19 mouse cellular contexts compared by ENCODE assay signal in the genomic region with DNA sequence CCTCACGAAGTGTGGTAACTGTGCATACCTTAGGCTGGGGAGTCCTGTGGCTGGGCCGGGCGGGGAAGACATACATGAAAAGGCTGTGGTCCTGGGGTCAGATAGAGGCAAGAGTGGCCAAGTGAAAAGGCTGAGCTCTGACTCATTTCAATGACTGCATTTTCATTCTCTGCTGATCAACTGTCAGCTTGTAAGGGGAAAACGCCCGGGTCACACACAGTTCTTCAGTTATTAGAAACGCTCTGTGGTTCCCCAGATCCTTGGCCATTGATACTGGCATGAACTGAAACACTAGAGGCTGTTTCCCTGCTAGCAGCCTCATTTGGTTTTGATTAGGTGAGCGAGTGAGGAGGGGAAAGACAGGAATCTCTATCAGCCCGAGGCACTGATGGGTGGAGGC. TPM values are rescaled to one million over a fixed set of nuclear protein-coding genes. Genes with fewer than 3 reads are reported as not detected.
DNase-seq lines count a peak whose midpoint lies in the region; ATAC-seq and TF ChIP-seq lines count a peak whose summit lies in the region.
"Had no signal": no experiment of that assay in that cellular context is flagged by ENCODE, and none has a peak within 500 bp of the region (broad histone marks: within the 10 kb centered on the region; RNA-seq: fewer than 3 reads in every experiment).

No protein-coding gene starts in this region.

- H3K4me2 ChIP-seq in hindbrain, postnatal 0 days (ENCODE audit: low read depth, low read length) = no peak overlapping the region
- H3K4me2 ChIP-seq: liver, embryonic 15.5 days; neural tube, embryonic 12.5 days; stomach, embryonic 15.5 days had no signal

- H3K27ac ChIP-seq in gastrocnemius, adult 2 months = peak overlapping the region; percentile 57
- no peak overlapping the region for H3K27ac ChIP-seq in hindbrain, embryonic 10.5 days
- no peak overlapping the region for H3K27ac ChIP-seq in hindbrain, postnatal 0 days
- peak overlapping the region; percentile 40; the same call in 1 of the 2 replicates for H3K27ac ChIP-seq in embryonic facial prominence, embryonic 10.5 days (replicated peaks)
- no peak overlapping the region for H3K27ac ChIP-seq in kidney, adult 2 months (ENCODE audit: insufficient read depth, low read depth, low read length)
- H3K27ac ChIP-seq: liver, embryonic 15.5 days; neural tube, embryonic 12.5 days; stomach, embryonic 15.5 days had no signal

- DNase-seq in gastrocnemius, adult 2 months = no peak
- DNase-seq in gastrocnemius, postnatal 36 days = no peak
- peak; percentile 8 for DNase-seq in hindbrain, embryonic 10.5 days (ENCODE audit: low spot score)
- no peak for DNase-seq in hindbrain, postnatal 0 days (ENCODE audit: low spot score)
- peak; percentile 50 for DNase-seq in embryonic facial prominence, embryonic 10.5 days (ENCODE audit: low spot score)
- DNase-seq in mesoderm, embryonic 11.5 days (ENCODE audit: low read depth, low spot score) = peak; percentile 15
- DNase-seq in kidney, adult 2 months = no peak
- DNase-seq: adrenal gland, postnatal 25 days; cerebellum, postnatal 14 days; kidney, postnatal 10 days; left cerebral cortex, postnatal 4 days; lung, postnatal 36 days; thymus, postnatal 36 days had no signal

- TF ChIP-seq POLR2A in kidney, adult 2 months (IDR thresholded peaks at IDR 0.05; ENCODE audit: low read depth, low read length) = no peak

- H3K4me1 ChIP-seq in hindbrain, embryonic 10.5 days (replicated peaks) = peaks cover 20% of the 10 kb centered on the region
- H3K4me1 ChIP-seq in hindbrain, postnatal 0 days (ENCODE audit: insufficient read depth, low read length) = no peaks in the 10 kb centered on the region
- H3K4me1 ChIP-seq in embryonic facial prominence, embryonic 10.5 days = peaks cover 28% of the 10 kb centered on the region
- no peaks in the 10 kb centered on the region for H3K4me1 ChIP-seq in kidney, adult 2 months (ENCODE audit: control insufficient read depth, insufficient read depth, low read length)
- H3K4me1 ChIP-seq: liver, embryonic 15.5 days; neural tube, embryonic 12.5 days; stomach, embryonic 15.5 days had no signal

- no peaks in the 10 kb centered on the region for H3K36me3 ChIP-seq in hindbrain, embryonic 10.5 days
- no peaks in the 10 kb centered on the region for H3K36me3 ChIP-seq in hindbrain, postnatal 0 days (ENCODE audit: insufficient read depth, low read length)
- no peaks in the 10 kb centered on the region for H3K36me3 ChIP-seq in embryonic facial prominence, embryonic 10.5 days (replicated peaks)
- H3K36me3 ChIP-seq in kidney, adult 2 months (ENCODE audit: control insufficient read depth, insufficient read depth, low read length) = no peaks in the 10 kb centered on the region
- H3K36me3 ChIP-seq: liver, embryonic 15.5 days; neural tube, embryonic 12.5 days; stomach, embryonic 15.5 days had no signal

- intact Hi-C loops in gastrocnemius, adult 2 months (cut with DNase I) = no loop called here
- intact Hi-C loops in gastrocnemius, postnatal 36 days (cut with DNase I) = no loop called here

- no peaks in the 10 kb centered on the region for H3K27me3 ChIP-seq in hindbrain, embryonic 10.5 days (ENCODE audit: insufficient read depth, poor library complexity, severe bottlenecking)
- no peaks in the 10 kb centered on the region for H3K27me3 ChIP-seq in hindbrain, postnatal 0 days (ENCODE audit: insufficient read depth, low read length)
- H3K27me3 ChIP-seq in embryonic facial prominence, embryonic 10.5 days (replicated peaks; ENCODE audit: low read depth, poor library complexity, severe bottlenecking) = no peaks in the 10 kb centered on the region
- no peaks in the 10 kb centered on the region for H3K27me3 ChIP-seq in kidney, adult 2 months (replicated peaks; ENCODE audit: control insufficient read depth, insufficient read depth, low read length)
- H3K27me3 ChIP-seq: liver, embryonic 15.5 days; neural tube, embryonic 12.5 days; stomach, embryonic 15.5 days had no signal

- TF ChIP-seq CTCF in gastrocnemius, adult 2 months (IDR thresholded peaks at IDR 0.05) = no peak
- TF ChIP-seq CTCF in hindbrain, postnatal 0 days (IDR thresholded peaks at IDR 0.05; ENCODE audit: low read depth) = no peak
- TF ChIP-seq CTCF in kidney, adult 2 months (conservative IDR thresholded peaks at IDR 0.05; ENCODE audit: insufficient read depth, insufficient read length, low read depth, low read length) = no peak

- no peak for ATAC-seq in hindbrain, postnatal 0 days
- no peak for ATAC-seq in activated CD4-positive, CD25-positive, alpha-beta regulatory T cell, adult 4 months
- ATAC-seq: inflammation-experienced regulatory T-cells, adult 6 months; midbrain, embryonic 16.5 days had no signal

- 37% methylated on average over 8 of the region's 8 CpGs for WGBS in hindbrain, embryonic 10.5 days
- WGBS in hindbrain, postnatal 0 days = 45% methylated on average over 8 of the region's 8 CpGs
- 28% methylated on average over 8 of the region's 8 CpGs for WGBS in embryonic facial prominence, embryonic 10.5 days
- 48% methylated on average over 8 of the region's 8 CpGs for WGBS in kidney, adult 2 months

- no peak overlapping the region for H3K4me3 ChIP-seq in gastrocnemius, adult 2 months
- no peak overlapping the region for H3K4me3 ChIP-seq in hindbrain, embryonic 10.5 days
- H3K4me3 ChIP-seq in hindbrain, postnatal 0 days (ENCODE audit: low read length) = no peak overlapping the region
- H3K4me3 ChIP-seq in embryonic facial prominence, embryonic 10.5 days = no peak overlapping the region
- H3K4me3 ChIP-seq in kidney, adult 2 months (ENCODE audit: insufficient read depth, low read depth, low read length) = no peak overlapping the region
- H3K4me3 ChIP-seq: liver, embryonic 15.5 days; neural tube, embryonic 12.5 days; stomach, embryonic 15.5 days had no signal

- H3K9ac ChIP-seq in hindbrain, postnatal 0 days (replicated peaks; ENCODE audit: low read length) = no peak overlapping the region
- H3K9ac ChIP-seq: liver, embryonic 15.5 days; neural tube, embryonic 12.5 days; stomach, embryonic 15.5 days had no signal

- no peaks in the 10 kb centered on the region for H3K9me3 ChIP-seq in hindbrain, embryonic 10.5 days
- no peaks in the 10 kb centered on the region for H3K9me3 ChIP-seq in hindbrain, postnatal 0 days (ENCODE audit: low read length)
- no peaks in the 10 kb centered on the region for H3K9me3 ChIP-seq in embryonic facial prominence, embryonic 10.5 days
- H3K9me3 ChIP-seq: liver, embryonic 15.5 days; neural tube, embryonic 12.5 days; stomach, embryonic 15.5 days had no signal

RNA-seq across cellular contexts. Expression of a gene that starts 33.4 kb away (rescaled TPM):
- total RNA-seq in gastrocnemius, adult 2 months (2021) = 1 to 10 TPM in 1 of 2 experiments, under 1 TPM in 1; 0.64 to 2.5 TPM
- total RNA-seq in gastrocnemius, postnatal 36 days (2021) = under 1 TPM; 0.79 TPM
- not detected in 2 replicates for polyA plus RNA-seq in hindbrain, embryonic 10.5 days (2016; fragmentation: Nextera tagmentation; extraction: Ambion mirVana)
- not detected in 2 replicates for total RNA-seq in hindbrain, postnatal 0 days (2014; rRNA removed)
- 0.06 and 0.08 TPM in 2 replicates for polyA plus RNA-seq in hindbrain, postnatal 0 days (2015; fragmentation: Nextera tagmentation; extraction: Ambion mirVana)
- 0.03 and 0.06 TPM in 2 replicates for polyA plus RNA-seq in embryonic facial prominence, embryonic 10.5 days (2016; fragmentation: Nextera tagmentation; extraction: Ambion mirVana)
- polyA plus RNA-seq in kidney, adult 2 months (2012; rRNA removed) = 0.96 and 1.6 TPM in 2 replicates
- 10 to 100 TPM; 23.8 to 26.4 TPM for polyA plus RNA-seq in activated CD4-positive, CD25-positive, alpha-beta regulatory T cell, adult 4 months (2017; shearing (Covaris generic))

Comparison
In these comparisons a context has a peak if more than half of its experiments do, and no peak if none do; other contexts are left out.
1. DNase-seq: peak in hindbrain, embryonic 10.5 days (single experiment), embryonic facial prominence, embryonic 10.5 days (single experiment) and mesoderm, embryonic 11.5 days (single experiment); none in gastrocnemius, adult 2 months (single experiment), gastrocnemius, postnatal 36 days (0 of 2), hindbrain, postnatal 0 days (single experiment) and kidney, adult 2 months (single experiment).
2. H3K27ac ChIP-seq: peak in gastrocnemius, adult 2 months (single experiment) and embryonic facial prominence, embryonic 10.5 days (single experiment); none in hindbrain, embryonic 10.5 days (single experiment), hindbrain, postnatal 0 days (single experiment) and kidney, adult 2 months (single experiment).